Mouse (Mus musculus) heart, embryonic 10.5 days (tissue): ENCODE data around the gene Gm20431. TPM values are rescaled to one million over a fixed set of nuclear protein-coding genes. Genes with fewer than 3 reads are reported as not detected.
A peak's percentile ranks its signal among the peaks of the same experiment; 100 is the strongest.

Experiments
- DNase-seq: peaks from one replicate; pipeline ENCODE4 v3.0.0-alpha.2; 2017; ENCODE audit warnings: low spot score
- H3K27ac ChIP-seq: fragments of 300-500 bp; sonication (generic); 2 replicates; pipeline ENCODE4 v1.5.1; 2016; ENCODE audit warnings: mild to moderate bottlenecking
- H3K27me3 ChIP-seq: fragments of 300-500 bp; sonication (generic); 2 replicates; pipeline ENCODE4 v1.6.1; 2016; ENCODE audit warnings: mild to moderate bottlenecking; ENCODE audit not compliant: poor library complexity, insufficient read depth, severe bottlenecking
- H3K36me3 ChIP-seq: fragments of 300-500 bp; sonication (generic); 2 replicates; pipeline ENCODE4 v1.6.1; 2016; ENCODE audit warnings: mild to moderate bottlenecking, moderate library complexity
- H3K4me1 ChIP-seq: fragments of 300-500 bp; sonication (generic); 2 replicates; pipeline ENCODE4 v1.6.1; 2016; ENCODE audit warnings: mild to moderate bottlenecking
- H3K4me3 ChIP-seq: fragments of 300-500 bp; sonication (generic); 2 replicates; pipeline ENCODE4 v1.5.1; 2016; ENCODE audit warnings: mild to moderate bottlenecking, moderate library complexity
- H3K9me3 ChIP-seq: fragments of 300-500 bp; sonication (generic); 2 replicates; pipeline ENCODE4 v1.6.1; 2016; ENCODE audit warnings: mild to moderate bottlenecking, moderate library complexity
- WGBS: fragments of 180-500 bp; shearing (Covaris S2); methylation state at CpG from one replicate; pipeline ENCODE4 v1.1.7; 2016; 5-methylcytosine and 5-hydroxymethylcytosine counted together
- polyA plus RNA-seq: library from polyadenylated mRNA; unstranded; fragments of >200 nt; fragmentation: Nextera tagmentation; extraction: Ambion mirVana; gene quantifications from 2 replicates; pipeline ENCODE4 v1.2.1, GENCODE M21; 2016

Gene Gm20431
- polyA plus RNA-seq, 1 experiment from 2014 or later: 0.36 TPM

DNA sequence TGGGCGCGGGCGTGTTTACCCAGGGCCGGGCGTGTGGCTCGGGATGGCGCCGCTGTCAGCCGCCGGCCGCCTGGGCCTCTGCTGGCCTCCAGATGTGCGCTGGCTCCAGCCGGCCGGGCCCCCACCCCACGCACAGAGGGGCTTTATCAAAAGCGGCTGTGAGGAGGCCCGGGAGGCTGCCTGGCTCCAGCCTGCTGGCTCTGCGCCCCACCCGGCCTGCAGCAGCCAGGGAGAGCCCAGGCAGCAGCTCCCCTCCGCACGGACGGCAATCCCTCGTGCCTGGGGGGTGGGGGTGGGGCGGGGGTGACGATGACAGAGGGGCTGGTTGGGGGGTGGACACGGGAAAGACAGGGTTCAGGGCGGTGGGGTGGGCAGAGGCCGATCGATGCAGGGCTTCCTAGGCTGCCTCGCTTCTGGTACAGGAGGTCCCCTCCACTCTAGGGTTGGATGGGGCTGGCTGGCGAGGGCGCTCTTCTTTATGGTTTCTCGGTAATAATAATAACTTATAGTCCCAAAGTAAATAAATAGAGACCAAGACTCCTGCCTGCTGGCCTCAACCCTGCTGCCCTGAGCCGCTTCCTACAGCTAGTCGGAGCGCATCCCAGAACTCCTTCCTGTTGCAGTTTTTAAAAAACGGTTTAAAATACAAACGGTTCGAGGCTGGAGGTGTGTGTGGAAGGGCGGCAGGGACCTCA is 63.7 kb downstream of the Gm20431 start:
- H3K36me3 ChIP-seq: no peaks in the 10 kb centered on the region
- H3K27me3 ChIP-seq: peaks cover 31% of the 10 kb centered on the region
- peak overlapping the region; percentile 50 for H3K4me3 ChIP-seq
- DNase-seq: peak; percentile 87
- WGBS: 21% methylated on average over 40 of the region's 40 CpGs
- H3K27ac ChIP-seq: peak overlapping the region; percentile 85
- peaks cover 62% of the 10 kb centered on the region for H3K4me1 ChIP-seq
- no peaks in the 10 kb centered on the region for H3K9me3 ChIP-seq

DNA sequence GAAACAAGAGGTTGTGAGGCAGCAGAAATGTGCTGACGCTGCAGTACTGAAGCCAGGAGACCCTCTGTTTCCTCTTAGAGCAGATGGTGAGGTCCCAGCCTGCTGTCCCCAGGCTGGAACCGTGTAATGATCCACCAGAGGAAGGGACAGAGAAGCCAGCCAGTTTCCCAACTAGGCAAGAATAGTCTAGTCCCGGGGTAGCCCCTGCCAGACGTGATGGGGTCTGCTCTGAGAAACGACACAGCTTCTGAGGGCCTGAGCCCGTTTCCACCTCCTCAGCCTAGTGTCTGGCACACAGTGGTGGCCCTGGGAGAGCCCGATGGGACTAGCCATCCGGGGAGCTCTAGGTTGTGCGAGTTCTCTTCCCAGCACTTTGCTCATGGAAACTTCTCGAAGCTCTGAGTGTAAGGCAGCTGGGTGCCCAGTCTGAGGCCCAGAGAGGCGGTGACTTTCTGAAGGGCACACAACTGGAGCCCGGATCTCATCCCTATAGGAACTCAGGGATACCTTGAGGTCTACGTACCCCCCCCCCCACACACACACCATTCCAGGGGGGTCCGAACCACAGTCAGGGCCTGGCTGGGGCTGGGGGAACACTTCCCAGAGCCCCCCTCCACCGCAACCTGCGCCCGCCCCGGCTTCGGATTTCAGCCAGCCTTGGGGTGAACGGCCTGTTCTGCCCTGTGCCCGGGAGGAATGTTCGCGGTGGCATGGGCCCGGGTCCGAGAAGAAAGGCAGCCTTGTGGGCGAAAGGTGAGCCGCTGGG is 64.4 kb downstream of the Gm20431 start:
- peak overlapping the region; percentile 85 for H3K27ac ChIP-seq
- no peaks in the 10 kb centered on the region for H3K36me3 ChIP-seq
- peaks cover 24% of the 10 kb centered on the region for H3K27me3 ChIP-seq
- no peak for DNase-seq
- no peaks in the 10 kb centered on the region for H3K9me3 ChIP-seq
- peak overlapping the region; percentile 50 for H3K4me3 ChIP-seq
- peaks cover 62% of the 10 kb centered on the region for H3K4me1 ChIP-seq
- WGBS: 24% methylated on average over 27 of the region's 27 CpGs

DNA sequence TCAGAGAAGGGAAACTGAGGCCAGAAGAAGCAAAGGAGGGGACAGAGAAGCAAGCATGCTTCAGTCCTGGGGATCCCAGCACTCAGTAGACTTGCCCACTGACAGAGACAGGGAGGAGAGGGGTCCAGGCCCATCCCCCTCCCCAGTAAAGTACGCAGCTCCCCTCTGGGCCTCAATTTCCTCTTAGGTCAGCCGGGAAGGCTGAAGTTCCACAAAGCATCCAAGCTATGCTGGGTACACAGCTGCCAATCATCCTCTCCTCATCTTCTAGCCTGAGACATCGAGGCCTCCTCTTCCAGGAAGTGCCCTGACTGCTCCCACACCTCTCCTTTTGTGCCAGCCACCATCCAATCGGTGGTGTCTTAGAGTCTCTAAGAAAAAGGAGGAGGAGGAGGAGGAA is 65.0 kb downstream of the Gm20431 start:
- no peak for DNase-seq
- no peaks in the 10 kb centered on the region for H3K36me3 ChIP-seq
- peak overlapping the region; percentile 85 for H3K27ac ChIP-seq
- peaks cover 21% of the 10 kb centered on the region for H3K27me3 ChIP-seq
- H3K4me3 ChIP-seq: no peak overlapping the region
- WGBS: 28% methylated on average over 4 of the region's 4 CpGs
- no peaks in the 10 kb centered on the region for H3K9me3 ChIP-seq
- H3K4me1 ChIP-seq: peaks cover 62% of the 10 kb centered on the region

DNA sequence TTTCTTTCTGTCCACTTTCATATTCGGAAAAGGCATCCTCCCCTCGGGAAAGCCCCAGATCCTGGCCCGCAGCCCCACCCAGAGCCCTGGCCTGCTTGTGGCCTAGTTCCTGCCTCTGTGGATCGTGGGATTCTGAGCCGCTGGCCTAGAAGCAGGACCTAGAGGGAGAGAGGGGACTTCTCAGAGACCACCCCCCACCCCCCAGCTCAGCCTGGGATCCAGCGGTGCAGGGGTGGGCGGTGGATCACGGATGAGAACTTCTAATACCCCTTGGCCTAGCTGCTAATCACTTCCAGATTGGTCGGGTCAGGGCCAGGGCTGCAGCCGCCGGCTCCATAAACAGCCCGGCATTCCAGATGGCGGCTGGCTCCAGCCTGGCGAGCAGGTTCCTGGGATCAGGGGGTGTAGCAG is 65.5 kb downstream of the Gm20431 start:
- Histone ChIP-seq H3K36me3 (no peaks in the 10 kb centered on the region), H3K9me3 (no peaks in the 10 kb centered on the region), H3K4me3 (no peak overlapping the region), H3K27me3 (peaks cover 16% of the 10 kb centered on the region), H3K4me1 (peaks cover 58% of the 10 kb centered on the region), H3K27ac (peak overlapping the region; percentile 85)
- WGBS: 23% methylated on average over 14 of the region's 14 CpGs
- DNase-seq: no peak

DNA sequence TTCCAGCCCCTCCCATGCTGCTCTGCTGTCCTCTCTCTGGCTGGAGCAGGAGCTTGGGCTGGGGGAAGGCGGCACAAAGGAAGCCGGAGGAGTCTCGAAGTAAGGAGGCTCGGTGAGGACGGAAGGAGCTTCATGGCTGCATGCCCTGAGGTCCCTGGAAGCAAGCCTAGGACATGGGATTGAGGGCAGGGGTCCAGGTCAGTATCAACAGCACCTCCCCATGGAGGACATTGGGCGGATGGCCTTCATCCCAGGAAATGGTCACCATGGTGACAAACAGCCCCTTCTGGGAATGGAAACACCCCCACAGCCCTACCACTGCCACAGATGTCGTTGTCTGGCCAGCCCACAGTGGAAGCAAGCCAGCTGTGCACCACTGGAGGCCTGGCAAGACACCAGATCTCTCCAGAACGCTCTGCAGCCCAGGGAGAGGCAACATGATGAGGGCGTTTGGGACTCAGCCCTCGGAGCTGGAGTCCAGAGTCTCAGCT is 66.8 kb downstream of the Gm20431 start:
- H3K4me3 ChIP-seq: no peak overlapping the region
- H3K4me1 ChIP-seq: peaks cover 47% of the 10 kb centered on the region
- 35% methylated on average over 10 of the region's 10 CpGs for WGBS
- peaks cover 5% of the 10 kb centered on the region for H3K27me3 ChIP-seq
- no peaks in the 10 kb centered on the region for H3K36me3 ChIP-seq
- no peaks in the 10 kb centered on the region for H3K9me3 ChIP-seq
- no peak for DNase-seq
- H3K27ac ChIP-seq: peak overlapping the region; percentile 77

DNA sequence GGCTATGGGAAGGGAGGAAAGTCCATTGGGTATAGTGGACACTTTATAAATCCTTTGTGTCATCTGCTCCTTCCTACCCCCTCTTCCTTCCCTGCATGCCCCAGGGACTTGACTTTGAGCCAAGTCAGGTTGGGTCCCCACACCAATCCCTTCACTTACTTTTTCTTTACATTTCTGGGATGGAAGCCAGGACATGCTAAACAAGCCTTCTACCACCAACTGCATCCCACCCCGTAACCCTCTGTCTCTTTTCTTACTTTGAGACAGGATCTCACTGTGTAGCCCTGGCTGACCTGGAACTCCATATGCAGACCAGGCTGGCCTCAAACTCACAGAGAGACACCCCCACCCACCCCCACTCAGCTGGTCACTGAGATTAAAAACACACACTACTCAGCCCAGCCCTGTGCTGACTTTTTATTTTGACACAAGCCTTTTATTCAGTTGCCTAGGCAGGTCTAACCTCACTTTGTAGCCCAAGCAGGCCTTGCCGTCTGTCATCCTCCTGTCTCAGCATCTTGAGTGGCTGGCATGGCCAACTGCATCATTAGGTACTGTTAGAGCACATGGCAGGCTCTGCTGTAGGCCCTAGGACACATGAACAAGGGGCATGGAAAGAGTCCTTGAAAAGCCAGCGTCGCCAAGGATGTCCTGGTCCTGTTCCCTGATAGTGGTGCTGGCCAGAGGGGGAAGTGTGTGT is 67.6 kb downstream of the Gm20431 start:
- no peak for DNase-seq
- H3K4me3 ChIP-seq: no peak overlapping the region
- no peaks in the 10 kb centered on the region for H3K9me3 ChIP-seq
- H3K36me3 ChIP-seq: no peaks in the 10 kb centered on the region
- H3K4me1 ChIP-seq: peaks cover 55% of the 10 kb centered on the region
- 81% methylated on average over 4 of the region's 4 CpGs for WGBS
- H3K27me3 ChIP-seq: peaks cover 5% of the 10 kb centered on the region
- H3K27ac ChIP-seq: peak overlapping the region; percentile 77

DNA sequence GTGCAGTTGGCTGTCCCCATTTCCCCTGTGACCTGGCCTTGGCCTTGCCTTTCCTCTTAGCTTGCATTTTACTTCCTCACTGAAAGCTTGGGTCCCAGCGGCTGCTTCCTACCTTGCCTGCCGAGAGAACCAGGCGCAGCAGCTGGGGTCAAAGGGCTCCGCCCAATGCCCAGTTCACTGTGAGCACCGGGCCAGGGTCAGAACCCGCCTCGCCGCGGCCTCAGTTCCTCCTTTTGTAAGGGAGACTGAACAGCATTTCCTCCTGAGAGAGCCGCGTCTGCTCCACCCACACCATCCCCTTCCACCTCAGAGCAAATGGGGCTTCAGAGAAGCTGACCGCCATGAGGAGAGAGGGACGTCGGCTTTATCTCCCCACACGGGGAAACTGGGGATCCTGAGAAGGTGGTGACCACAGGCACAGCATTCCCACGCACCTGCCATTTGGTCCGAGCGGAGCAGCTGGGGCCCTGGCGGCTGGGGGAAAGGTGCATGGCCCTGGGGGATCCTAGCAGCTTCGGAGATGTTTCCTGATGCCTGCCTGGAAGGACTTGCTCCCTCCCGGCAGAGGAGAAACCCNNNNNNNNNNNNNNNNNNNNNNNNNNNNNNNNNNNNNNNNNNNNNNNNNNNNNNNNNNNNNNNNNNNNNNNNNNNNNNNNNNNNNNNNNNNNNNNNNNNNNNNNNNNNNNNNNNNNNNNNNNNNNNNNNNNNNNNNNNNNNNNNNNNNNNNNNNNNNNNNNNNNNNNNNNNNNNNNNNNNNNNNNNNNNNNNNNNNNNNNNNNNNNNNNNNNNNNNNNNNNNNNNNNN is 72.3 kb downstream of the Gm20431 start:
- Histone ChIP-seq H3K9me3 (no peaks in the 10 kb centered on the region), H3K4me1 (peaks cover 52% of the 10 kb centered on the region), H3K36me3 (no peaks in the 10 kb centered on the region), H3K27ac (peak overlapping the region; percentile 85), H3K4me3 (peak overlapping the region; percentile 50), H3K27me3 (no peaks in the 10 kb centered on the region; the same call in 1 of the 2 replicates)
- 12% methylated on average over 21 of the region's 21 CpGs for WGBS
- no peak for DNase-seq

DNA sequence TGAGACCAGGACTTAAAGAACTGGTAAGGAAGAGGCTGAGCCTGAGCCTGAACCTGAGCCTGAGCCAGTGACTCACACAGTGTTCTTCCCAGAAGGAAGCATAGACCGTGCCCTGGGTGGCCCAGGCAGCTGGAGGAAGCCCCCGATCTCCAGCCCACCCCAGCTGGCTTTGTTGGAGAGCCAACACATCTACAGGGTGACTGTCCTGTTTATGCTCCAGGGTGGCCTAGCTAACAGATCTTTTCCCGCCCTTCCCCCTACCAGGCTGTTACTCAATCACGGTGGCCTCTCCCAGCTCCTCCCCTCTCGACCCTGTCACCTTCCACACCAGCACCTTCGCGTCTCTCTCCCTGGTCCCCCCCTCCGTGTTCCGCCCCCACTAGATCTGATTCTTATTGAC is 74.3 kb downstream of the Gm20431 start:
- Histone ChIP-seq H3K36me3 (no peaks in the 10 kb centered on the region), H3K4me1 (peaks cover 65% of the 10 kb centered on the region), H3K27me3 (no peaks in the 10 kb centered on the region; the same call in 1 of the 2 replicates), H3K4me3 (no peak overlapping the region), H3K9me3 (no peaks in the 10 kb centered on the region), H3K27ac (peak overlapping the region; percentile 86)
- no peak for DNase-seq
- 24% methylated on average over 9 of the region's 9 CpGs for WGBS

DNA sequence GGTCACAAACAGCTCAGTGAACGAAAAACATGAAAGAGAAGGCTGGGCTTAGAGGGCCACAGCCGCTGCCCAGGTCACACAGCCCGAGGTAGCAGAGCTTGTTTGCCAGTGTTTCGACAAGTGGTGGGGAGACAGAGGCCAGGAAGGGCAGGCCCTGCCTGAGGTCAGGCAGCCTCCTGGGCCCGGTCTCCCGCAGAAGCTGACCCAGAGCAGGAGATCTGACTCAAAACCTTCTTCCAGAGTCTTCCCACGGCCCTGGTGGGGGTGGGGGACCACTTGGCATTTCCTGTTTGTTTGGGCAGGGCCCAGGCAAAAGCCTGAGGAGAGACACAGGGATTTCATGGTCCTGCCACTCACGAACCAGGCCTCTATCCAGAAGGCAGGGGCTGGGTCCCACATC is 75.3 kb downstream of the Gm20431 start:
- WGBS: 17% methylated on average over 8 of the region's 8 CpGs
- no peak for DNase-seq
- no peaks in the 10 kb centered on the region; the same call in 1 of the 2 replicates for H3K27me3 ChIP-seq
- H3K9me3 ChIP-seq: no peaks in the 10 kb centered on the region
- peak overlapping the region; percentile 86 for H3K27ac ChIP-seq
- no peaks in the 10 kb centered on the region for H3K36me3 ChIP-seq
- peaks cover 74% of the 10 kb centered on the region for H3K4me1 ChIP-seq
- H3K4me3 ChIP-seq: no peak overlapping the region

DNA sequence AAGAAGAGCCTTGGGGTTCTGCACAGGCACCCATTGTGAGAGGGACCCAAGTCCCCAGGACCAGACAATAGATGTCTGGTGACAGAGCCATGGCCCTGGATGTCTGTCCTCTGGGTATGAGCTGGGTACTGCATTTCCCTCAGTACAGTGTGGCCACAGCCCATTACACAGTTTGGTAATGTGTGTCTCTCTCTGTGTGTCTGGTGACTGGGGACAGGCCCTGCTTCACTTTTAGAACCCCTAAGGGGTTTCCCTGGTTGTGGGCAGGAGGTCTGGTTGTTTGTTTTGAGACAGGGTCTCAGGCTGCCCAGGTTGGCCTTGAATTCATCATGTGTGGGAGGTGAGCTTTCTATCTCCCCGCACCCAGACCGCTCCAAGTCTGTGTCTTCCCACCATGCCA is 76.0 kb downstream of the Gm20431 start:
- Histone ChIP-seq H3K27ac (peak overlapping the region; percentile 86), H3K27me3 (no peaks in the 10 kb centered on the region; the same call in 1 of the 2 replicates), H3K4me1 (peaks cover 74% of the 10 kb centered on the region), H3K9me3 (no peaks in the 10 kb centered on the region), H3K4me3 (no peak overlapping the region), H3K36me3 (no peaks in the 10 kb centered on the region)
- no peak for DNase-seq
- 77% methylated on average over 2 of the region's 2 CpGs for WGBS

DNA sequence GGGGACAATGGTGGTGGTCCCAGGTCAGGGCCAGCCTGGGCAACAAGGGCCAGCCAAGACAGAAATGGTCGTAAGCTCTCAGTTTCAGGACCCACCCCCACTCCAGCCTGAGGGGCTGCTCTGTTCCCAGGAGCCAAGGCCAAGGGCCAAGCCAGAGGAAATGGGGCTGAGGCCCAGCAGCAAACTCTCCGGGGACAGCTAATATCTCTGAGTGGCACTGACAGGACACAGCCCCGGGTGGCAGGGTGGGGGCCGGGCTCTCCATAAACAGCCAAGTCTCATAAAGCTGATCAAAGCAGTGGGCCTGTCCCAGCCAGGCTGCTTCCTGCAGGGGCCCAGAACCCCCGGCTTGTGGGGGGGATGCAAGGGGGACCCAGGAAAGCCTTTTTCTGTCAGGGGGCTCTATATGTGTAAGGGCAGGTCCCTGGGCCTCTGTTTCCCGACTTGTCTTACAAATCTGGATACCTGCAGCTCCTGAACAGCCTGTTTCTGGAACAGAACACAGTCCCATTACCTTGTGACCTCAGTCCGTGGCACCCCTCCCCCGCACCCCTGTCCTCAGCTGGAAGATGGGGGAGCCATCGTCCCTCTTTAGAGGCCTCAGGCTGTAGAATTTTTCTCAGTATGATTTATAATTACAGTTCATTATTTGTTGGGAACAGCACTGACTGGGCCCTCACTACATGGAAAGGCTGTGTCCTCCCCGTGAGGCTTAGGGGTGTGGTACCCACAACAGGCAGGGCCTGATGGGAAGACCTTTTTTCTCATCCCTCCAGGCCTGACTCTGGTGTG is 77.9 kb downstream of the Gm20431 start:
- Histone ChIP-seq H3K27me3 (peaks cover 4% of the 10 kb centered on the region), H3K9me3 (no peaks in the 10 kb centered on the region), H3K36me3 (no peaks in the 10 kb centered on the region), H3K4me3 (no peak overlapping the region), H3K4me1 (peaks cover 70% of the 10 kb centered on the region), H3K27ac (peak overlapping the region; percentile 83)
- WGBS: 26% methylated on average over 10 of the region's 10 CpGs
- DNase-seq: no peak

DNA sequence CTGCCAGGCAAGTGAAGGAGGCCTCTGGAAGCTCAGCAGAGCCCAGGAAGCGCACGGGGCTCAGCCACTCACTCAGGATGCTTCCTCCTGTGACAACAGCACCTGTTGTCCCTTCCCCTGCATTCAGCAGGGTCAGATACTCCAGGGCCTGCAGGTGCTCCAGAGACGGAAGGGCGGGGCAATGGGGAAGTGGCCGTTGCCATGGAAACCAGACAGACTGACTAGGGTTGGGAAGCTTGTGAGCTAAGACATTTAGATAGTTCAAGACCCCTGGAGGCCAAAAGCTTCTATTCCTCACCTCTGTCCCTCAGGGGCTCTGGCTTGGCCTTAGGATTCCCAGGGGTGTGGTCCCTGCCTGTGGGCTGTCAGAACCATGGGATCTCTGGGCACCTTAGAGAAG is 82.8 kb downstream of the Gm20431 start:
- Histone ChIP-seq H3K9me3 (no peaks in the 10 kb centered on the region), H3K4me1 (peaks cover 45% of the 10 kb centered on the region), H3K27me3 (peaks cover 4% of the 10 kb centered on the region), H3K27ac (peak overlapping the region; percentile 57; the same call in 1 of the 2 replicates), H3K36me3 (no peaks in the 10 kb centered on the region), H3K4me3 (no peak overlapping the region)
- WGBS: 48% methylated on average over 5 of the region's 5 CpGs
- DNase-seq: no peak
